Mouse (Mus musculus) stomach, embryonic 14.5 days (tissue): Measurements from ENCODE around the gene Chil1. TPM values are rescaled to one million over a fixed set of nuclear protein-coding genes. Genes with fewer than 3 reads are reported as not detected.
A peak's percentile ranks its signal among the peaks of the same experiment; 100 is the strongest.

Source experiments
- ATAC-seq: fragments of 200-750 bp; cut with Nextera tagmentation; 2 replicates; pipeline ENCODE4 v1.8.0; 2017; ENCODE audit warnings: low read depth, moderate TSS enrichment; ENCODE audit not compliant: insufficient number of reproducible peaks, insufficient read depth, low FRiP score
- H3K27ac ChIP-seq: fragments of 300-500 bp; sonication (generic); 2 replicates; pipeline ENCODE4 v1.5.1; 2014; ENCODE audit warnings: mild to moderate bottlenecking, low read length, moderate library complexity, mixed read lengths
- H3K27me3 ChIP-seq: fragments of 300-500 bp; sonication (generic); 2 replicates; pipeline ENCODE4 v1.6.1; 2014; ENCODE audit warnings: low read length, control low read depth, mixed read lengths; ENCODE audit not compliant: control insufficient read depth, insufficient read depth
- H3K36me3 ChIP-seq: fragments of 300-500 bp; sonication (generic); 2 replicates; pipeline ENCODE4 v1.6.1; 2014; ENCODE audit warnings: mild to moderate bottlenecking, control low read depth, low read length, moderate library complexity, mixed read lengths; ENCODE audit not compliant: control insufficient read depth, insufficient read depth
- H3K4me1 ChIP-seq: fragments of 300-500 bp; sonication (generic); 2 replicates; pipeline ENCODE4 v1.6.1; 2014; ENCODE audit warnings: low read length, control low read depth, mixed read lengths; ENCODE audit not compliant: control insufficient read depth, insufficient read depth
- H3K4me2 ChIP-seq: fragments of 300-500 bp; sonication (generic); replicated peaks from 2 replicates; pipeline ENCODE4 v1.6.1; 2014; ENCODE audit warnings: low read depth, low read length, control low read depth
- H3K4me3 ChIP-seq: fragments of 300-500 bp; sonication (generic); 2 replicates; pipeline ENCODE4 v1.5.1; 2014; ENCODE audit warnings: low read depth, low read length, control low read depth
- H3K9ac ChIP-seq: fragments of 300-500 bp; sonication (generic); replicated peaks from 2 replicates; pipeline ENCODE4 v1.6.1; 2014; ENCODE audit warnings: low read depth, mild to moderate bottlenecking, control low read depth, low read length, moderate library complexity, mixed read lengths
- H3K9me3 ChIP-seq: fragments of 300-500 bp; sonication (generic); 2 replicates; pipeline ENCODE4 v1.6.1; 2016; ENCODE audit warnings: low read depth, low read length, control low read depth; ENCODE audit not compliant: control insufficient read depth
- WGBS: fragments of 180-500 bp; shearing (Covaris S2); extraction: QIAGEN DNeasy Blood & Tissue Kit; methylation state at CpG from one replicate; pipeline ENCODE4 v1.1.7; 2014; 5-methylcytosine and 5-hydroxymethylcytosine counted together
- polyA plus RNA-seq: library from polyadenylated mRNA; unstranded; fragments of >200 nt; fragmentation: Nextera tagmentation; extraction: Ambion mirVana; gene quantifications from 2 replicates; pipeline ENCODE4 v1.2.1, GENCODE M21; 2014

Gene Chil1
- polyA plus RNA-seq, 1 experiment from 2014 or later: 0.67 TPM

DNA sequence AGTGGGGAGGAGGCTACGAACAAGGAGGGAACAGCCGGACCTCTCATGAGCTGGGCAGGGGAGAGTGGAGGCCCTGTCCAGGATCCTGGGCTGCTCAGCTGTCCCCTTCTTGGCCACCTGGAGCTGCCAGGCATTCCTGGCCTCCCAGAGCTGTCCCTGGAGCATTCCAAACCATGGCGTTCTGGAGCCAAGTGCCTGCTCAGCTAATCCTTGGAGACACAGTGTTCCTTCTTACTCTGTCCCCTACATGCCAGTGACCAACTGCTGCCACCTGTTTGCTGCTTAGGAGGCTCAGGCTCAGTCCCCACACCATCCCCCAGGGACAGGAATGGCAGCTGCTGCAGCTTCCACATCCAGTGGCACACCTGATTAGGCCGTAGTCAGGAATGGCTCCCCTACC is 14.0 kb downstream of the Chil1 start:
- H3K4me2 ChIP-seq: no peak overlapping the region
- ATAC-seq: peak; percentile 44; the same call in 1 of the 2 replicates
- 33% methylated on average over 4 of the region's 4 CpGs for WGBS
- no peak overlapping the region for H3K4me3 ChIP-seq
- H3K4me1 ChIP-seq: peaks cover 18% of the 10 kb centered on the region; the same call in 1 of the 2 replicates
- H3K9ac ChIP-seq: no peak overlapping the region
- H3K36me3 ChIP-seq: no peaks in the 10 kb centered on the region
- H3K27me3 ChIP-seq: no peaks in the 10 kb centered on the region
- H3K9me3 ChIP-seq: no peaks in the 10 kb centered on the region
- H3K27ac ChIP-seq: peak overlapping the region; percentile 61; the same call in 1 of the 2 replicates

- Histone ChIP-seq H3K36me3 (no peaks in the 10 kb centered on the region), H3K4me2 (no peak overlapping the region), H3K9me3 (no peaks in the 10 kb centered on the region), H3K9ac (no peak overlapping the region), H3K27me3 (no peaks in the 10 kb centered on the region), H3K4me3 (no peak overlapping the region), H3K4me1 (peaks cover 18% of the 10 kb centered on the region; the same call in 1 of the 2 replicates), H3K27ac (peak overlapping the region; percentile 61; the same call in 1 of the 2 replicates)
- 64% methylated on average over 4 of the region's 4 CpGs for WGBS
- no peak for ATAC-seq
Measured at GRCm38 (mm10) chr1:134196386-134196785, 14.4 kb downstream of the Chil1 start.

GRCm38 (mm10) chr1:134197325-134197982 is 15.5 kb downstream of the Chil1 start:
- Histone ChIP-seq H3K36me3 (no peaks in the 10 kb centered on the region), H3K9ac (no peak overlapping the region), H3K9me3 (no peaks in the 10 kb centered on the region), H3K27ac (no peak overlapping the region), H3K27me3 (no peaks in the 10 kb centered on the region), H3K4me3 (no peak overlapping the region), H3K4me2 (no peak overlapping the region), H3K4me1 (peaks cover 15% of the 10 kb centered on the region; the same call in 1 of the 2 replicates)
- no peak for ATAC-seq
- WGBS: 84% methylated on average over 15 of the region's 15 CpGs

GRCm38 (mm10) chr1:134198197-134198995 is 16.4 kb downstream of the Chil1 start:
- Histone ChIP-seq H3K4me2 (no peak overlapping the region), H3K36me3 (no peaks in the 10 kb centered on the region), H3K9me3 (no peaks in the 10 kb centered on the region), H3K27me3 (no peaks in the 10 kb centered on the region), H3K4me3 (no peak overlapping the region), H3K9ac (no peak overlapping the region), H3K27ac (no peak overlapping the region), H3K4me1 (peaks cover 15% of the 10 kb centered on the region; the same call in 1 of the 2 replicates)
- 76% methylated on average over 12 of the region's 12 CpGs for WGBS
- ATAC-seq: no peak

GRCm38 (mm10) chr1:134200481-134200880 is 18.5 kb downstream of the Chil1 start:
- Histone ChIP-seq H3K4me2 (no peak overlapping the region), H3K9me3 (no peaks in the 10 kb centered on the region), H3K4me3 (no peak overlapping the region), H3K9ac (no peak overlapping the region), H3K4me1 (peaks cover 9% of the 10 kb centered on the region; the same call in 1 of the 2 replicates), H3K27me3 (no peaks in the 10 kb centered on the region), H3K27ac (no peak overlapping the region), H3K36me3 (no peaks in the 10 kb centered on the region)
- WGBS: 53% methylated on average over 2 of the region's 2 CpGs
- no peak for ATAC-seq

GRCm38 (mm10) chr1:134200998-134201686 is 19.2 kb downstream of the Chil1 start:
- H3K4me3 ChIP-seq: no peak overlapping the region
- H3K36me3 ChIP-seq: no peaks in the 10 kb centered on the region
- no peak overlapping the region for H3K4me2 ChIP-seq
- peaks cover 2% of the 10 kb centered on the region; the same call in 1 of the 2 replicates for H3K4me1 ChIP-seq
- H3K9ac ChIP-seq: no peak overlapping the region
- H3K27ac ChIP-seq: no peak overlapping the region
- no peaks in the 10 kb centered on the region for H3K9me3 ChIP-seq
- no peaks in the 10 kb centered on the region for H3K27me3 ChIP-seq
- WGBS: 89% methylated on average over 6 of the region's 6 CpGs
- no peak for ATAC-seq

DNA sequence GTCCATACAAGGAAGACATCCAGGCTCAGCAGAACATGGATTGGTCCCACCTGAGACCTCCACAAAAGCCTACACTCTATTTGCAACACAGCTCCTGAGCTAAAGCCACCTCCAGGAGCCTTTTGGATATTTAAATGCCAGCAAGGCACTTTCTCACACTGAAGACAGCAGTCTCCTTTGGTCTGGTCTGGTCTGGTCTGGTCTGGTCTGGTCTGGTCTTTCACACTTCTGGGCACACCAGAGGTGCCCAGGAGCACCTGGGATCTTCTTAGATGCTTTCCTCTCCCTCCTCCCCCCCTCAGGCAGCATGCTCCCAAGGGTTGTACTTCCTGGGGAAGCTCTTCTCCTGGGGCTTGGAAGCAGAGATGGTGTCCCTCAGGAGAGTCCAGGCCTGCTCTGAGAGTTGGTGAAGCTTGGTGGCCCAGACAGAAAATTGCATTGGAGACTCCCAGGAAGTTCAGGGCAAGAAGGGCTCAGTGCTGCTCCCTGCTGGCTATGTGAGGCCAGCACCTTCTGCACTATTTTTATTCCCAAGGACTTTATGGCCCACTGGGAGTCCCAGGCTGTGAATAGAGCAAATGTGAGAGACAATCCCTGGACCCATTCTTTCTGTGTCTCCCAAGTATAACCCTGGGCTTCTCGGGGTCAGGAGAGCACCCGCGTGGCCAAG is 19.9 kb downstream of the Chil1 start:
- Histone ChIP-seq H3K36me3 (no peaks in the 10 kb centered on the region), H3K4me1 (no peaks in the 10 kb centered on the region), H3K27me3 (no peaks in the 10 kb centered on the region), H3K4me2 (no peak overlapping the region), H3K9ac (no peak overlapping the region), H3K4me3 (no peak overlapping the region), H3K9me3 (no peaks in the 10 kb centered on the region), H3K27ac (no peak overlapping the region)
- WGBS: 49% methylated on average over 3 of the region's 3 CpGs
- ATAC-seq: no peak

- no peak overlapping the region for H3K9ac ChIP-seq
- 87% methylated on average over 13 of the region's 13 CpGs for WGBS
- H3K4me1 ChIP-seq: no peaks in the 10 kb centered on the region
- H3K4me3 ChIP-seq: no peak overlapping the region
- no peak for ATAC-seq
- H3K27me3 ChIP-seq: no peaks in the 10 kb centered on the region
- no peak overlapping the region for H3K27ac ChIP-seq
- H3K9me3 ChIP-seq: no peaks in the 10 kb centered on the region
- H3K4me2 ChIP-seq: no peak overlapping the region
- H3K36me3 ChIP-seq: no peaks in the 10 kb centered on the region
Measured at GRCm38 (mm10) chr1:134204230-134204629, 22.3 kb downstream of the Chil1 start.
